Comparison of ENCODE assay signal across 8 mouse cellular contexts in genomic region chr6:83078324-83078858, GRCm38 (mm10). TPM values are rescaled to one million over a fixed set of nuclear protein-coding genes. Genes with fewer than 3 reads are reported as not detected.
A peak's percentile ranks its signal among the peaks of the same experiment; 100 is the strongest.
DNase-seq lines count a peak whose midpoint lies in the region; ATAC-seq lines count a peak whose summit lies in the region.

No protein-coding gene starts in this region.

- H3K36me3 ChIP-seq in hindbrain, embryonic 13.5 days: peaks cover 23% of the 10 kb centered on the region

- H3K4me3 ChIP-seq in hindbrain, embryonic 13.5 days: peak overlapping the region; percentile 77

- peak; percentile 99 for DNase-seq in NIH3T3 (ENCODE audit: low read depth)
- DNase-seq in cerebellum, postnatal 10 days: peak; percentile 100
- DNase-seq in frontal cortex, postnatal 14 days (ENCODE audit: low spot score in 2 of 2): peak; percentile 96 to 100
- DNase-seq in layer of hippocampus, postnatal 25 days (ENCODE audit: extremely low spot score in 1 of 2, low spot score in 1 of 2): peak; percentile 100
- peak; percentile 99 for DNase-seq in lung, postnatal 25 days (ENCODE audit: low spot score)
- DNase-seq in retina, embryonic 14.5 days (ENCODE audit: low spot score): peak; percentile 100
- DNase-seq in thymus, postnatal 4 days: peak; percentile 100

- peak overlapping the region; percentile 88 for H3K9ac ChIP-seq in hindbrain, embryonic 13.5 days

- under 1% methylated on average over 46 of the region's 46 CpGs for WGBS in hindbrain, embryonic 13.5 days

- H3K27ac ChIP-seq in hindbrain, embryonic 13.5 days: peak overlapping the region; percentile 94

- H3K27me3 ChIP-seq in hindbrain, embryonic 13.5 days: peaks cover 56% of the 10 kb centered on the region

- ATAC-seq in hindbrain, embryonic 13.5 days (ENCODE audit: low FRiP score): peak; percentile 95

- H3K4me2 ChIP-seq in hindbrain, embryonic 13.5 days: peak overlapping the region; percentile 94

- H3K4me1 ChIP-seq in hindbrain, embryonic 13.5 days (replicated peaks): peaks cover 25% of the 10 kb centered on the region

- H3K9me3 ChIP-seq in hindbrain, embryonic 13.5 days: no peaks in the 10 kb centered on the region

RNA-seq across cellular contexts. Expression of gene Pcgf1, which starts 0.7 kb away (rescaled TPM):
- 45.6 and 47.1 TPM in 2 replicates for polyA plus RNA-seq in hindbrain, embryonic 13.5 days (2015; fragmentation: Nextera tagmentation; extraction: Ambion mirVana)
- 10 to 100 TPM; 30.3 to 33.0 TPM for total RNA-seq in layer of hippocampus, postnatal 25 days (2021)

RNA-seq across cellular contexts. Expression of gene Lbx2, which starts 7.8 kb away (rescaled TPM):
- 0.41 TPM in 1 of 2 replicates, not detected in the other for polyA plus RNA-seq in hindbrain, embryonic 13.5 days (2015; fragmentation: Nextera tagmentation; extraction: Ambion mirVana)
- total RNA-seq in layer of hippocampus, postnatal 25 days (2021): under 1 TPM in 1 of 2 experiments, not detected in 1; 0.77 TPM

RNA-seq across cellular contexts. Expression of gene Tlx2, which starts 8.3 kb away (rescaled TPM):
- polyA plus RNA-seq in hindbrain, embryonic 13.5 days (2015; fragmentation: Nextera tagmentation; extraction: Ambion mirVana): 1.6 and 2.8 TPM in 2 replicates
- total RNA-seq in layer of hippocampus, postnatal 25 days (2021): not detected

RNA-seq across cellular contexts. Expression of gene Dqx1, which starts 20.7 kb away (rescaled TPM):
- polyA plus RNA-seq in hindbrain, embryonic 13.5 days (2015; fragmentation: Nextera tagmentation; extraction: Ambion mirVana): 0.81 and 0.91 TPM in 2 replicates
- total RNA-seq in layer of hippocampus, postnatal 25 days (2021): 1 to 10 TPM in 1 of 2 experiments, under 1 TPM in 1; 0.81 to 1.1 TPM

RNA-seq across cellular contexts. Expression of gene Ccdc142, which starts 23.0 kb away (rescaled TPM):
- polyA plus RNA-seq in hindbrain, embryonic 13.5 days (2015; fragmentation: Nextera tagmentation; extraction: Ambion mirVana): 3.0 and 5.9 TPM in 2 replicates
- 10 to 100 TPM in 1 of 2 experiments, 1 to 10 TPM in 1; 5.8 to 10.7 TPM for total RNA-seq in layer of hippocampus, postnatal 25 days (2021)

Comparison
In these comparisons a context has a peak if more than half of its experiments do, and no peak if none do; other contexts are left out.
1. Peak in every context shown above with its lines: DNase-seq, ATAC-seq, H3K4me3 ChIP-seq and H3K27ac ChIP-seq.